Mouse (Mus musculus) forebrain, embryonic 16.5 days (tissue): Measurements from ENCODE around the gene Cela2a. TPM values are rescaled to one million over a fixed set of nuclear protein-coding genes. Genes with fewer than 3 reads are reported as not detected.

Source experiments
- ATAC-seq: fragments of 200-750 bp; cut with Nextera tagmentation; 2 replicates; pipeline ENCODE4 v1.8.0; 2017; ENCODE audit warnings: mild to moderate bottlenecking, moderate library complexity
- H3K27ac ChIP-seq: fragments of 300-500 bp; sonication (generic); 2 replicates; pipeline ENCODE4 v1.5.1; 2014; ENCODE audit warnings: low read length, control low read depth
- H3K27me3 ChIP-seq: fragments of 300-500 bp; sonication (generic); replicated peaks from 2 replicates; pipeline ENCODE4 v1.6.1; 2014; ENCODE audit warnings: low read length; ENCODE audit not compliant: control insufficient read depth, insufficient read depth
- H3K36me3 ChIP-seq: fragments of 300-500 bp; sonication (generic); 2 replicates; pipeline ENCODE4 v1.6.1; 2014; ENCODE audit not compliant: control insufficient read depth, insufficient read depth
- H3K4me1 ChIP-seq: fragments of 300-500 bp; sonication (generic); replicated peaks from 2 replicates; pipeline ENCODE4 v1.6.1; 2014; ENCODE audit warnings: low read length; ENCODE audit not compliant: control insufficient read depth, insufficient read depth
- H3K4me2 ChIP-seq: fragments of 300-500 bp; sonication (generic); 2 replicates; pipeline ENCODE4 v1.6.1; 2014; ENCODE audit warnings: mild to moderate bottlenecking, low read length, control low read depth
- H3K4me3 ChIP-seq: fragments of 300-500 bp; sonication (generic); replicated peaks from 2 replicates; pipeline ENCODE4 v1.5.1; 2014; ENCODE audit warnings: mild to moderate bottlenecking, low read length, control low read depth
- H3K9ac ChIP-seq: fragments of 300-500 bp; sonication (generic); replicated peaks from 2 replicates; pipeline ENCODE4 v1.6.1; 2014; ENCODE audit warnings: low read depth, low read length, control low read depth
- H3K9me3 ChIP-seq: fragments of 300-500 bp; sonication (generic); 2 replicates; pipeline ENCODE4 v1.6.1; 2016; ENCODE audit warnings: low read length; ENCODE audit not compliant: control insufficient read depth
- WGBS: fragments of 180-500 bp; shearing (Covaris S2); extraction: QIAGEN DNeasy Blood & Tissue Kit; methylation state at CpG from one replicate; pipeline ENCODE4 v1.1.7; 2014; 5-methylcytosine and 5-hydroxymethylcytosine counted together
- polyA plus RNA-seq: library from polyadenylated mRNA; unstranded; fragments of >200 nt; fragmentation: Nextera tagmentation; extraction: Ambion mirVana; gene quantifications from 2 replicates; pipeline ENCODE4 v1.2.1, GENCODE M21; 2015

Cela2a gene
- polyA plus RNA-seq, 1 experiment from 2014 or later: not detected

DNA sequence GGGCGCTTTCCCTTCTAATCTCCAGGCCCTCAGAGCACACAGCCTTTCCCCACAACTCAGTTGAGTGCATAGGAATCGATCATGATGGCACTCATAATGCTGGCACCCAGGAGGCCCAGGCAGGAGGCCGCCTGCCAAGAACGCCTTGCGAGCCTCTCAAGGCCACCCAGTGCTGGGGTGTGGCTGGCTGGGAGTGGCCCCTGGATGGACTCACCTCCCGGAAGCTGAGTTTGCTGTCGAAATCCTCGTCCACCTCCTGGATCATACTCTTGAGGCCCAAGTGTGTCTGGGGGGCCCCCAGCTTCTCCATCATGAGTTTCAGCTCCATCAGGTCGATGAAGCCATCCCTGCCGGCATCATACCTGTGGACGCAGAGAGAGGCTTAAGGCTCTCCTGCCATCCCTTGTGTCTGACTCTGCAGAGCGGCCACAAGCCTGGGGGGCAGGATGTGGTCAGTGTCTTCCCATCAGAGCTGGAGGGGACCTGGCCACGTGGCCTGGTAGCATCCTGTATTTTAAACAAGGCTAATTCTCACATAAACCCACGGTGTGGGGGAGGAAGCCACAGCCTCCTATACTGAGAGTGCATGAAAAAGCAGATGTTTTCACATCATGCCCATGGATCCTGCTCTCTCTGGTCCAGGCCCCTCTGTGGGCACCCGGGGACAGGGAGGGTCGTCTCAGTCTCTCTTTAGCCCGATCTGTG lies 35.8 kb upstream of the Cela2a start:
- 91% methylated on average over 17 of the region's 17 CpGs for WGBS
- no peaks in the 10 kb centered on the region for H3K36me3 ChIP-seq
- no peak for ATAC-seq
- no peak overlapping the region for H3K9ac ChIP-seq
- no peak overlapping the region for H3K27ac ChIP-seq
- H3K4me1 ChIP-seq: peaks cover 6% of the 10 kb centered on the region
- H3K4me2 ChIP-seq: no peak overlapping the region
- H3K4me3 ChIP-seq: no peak overlapping the region
- H3K27me3 ChIP-seq: no peaks in the 10 kb centered on the region
- no peaks in the 10 kb centered on the region for H3K9me3 ChIP-seq

DNA sequence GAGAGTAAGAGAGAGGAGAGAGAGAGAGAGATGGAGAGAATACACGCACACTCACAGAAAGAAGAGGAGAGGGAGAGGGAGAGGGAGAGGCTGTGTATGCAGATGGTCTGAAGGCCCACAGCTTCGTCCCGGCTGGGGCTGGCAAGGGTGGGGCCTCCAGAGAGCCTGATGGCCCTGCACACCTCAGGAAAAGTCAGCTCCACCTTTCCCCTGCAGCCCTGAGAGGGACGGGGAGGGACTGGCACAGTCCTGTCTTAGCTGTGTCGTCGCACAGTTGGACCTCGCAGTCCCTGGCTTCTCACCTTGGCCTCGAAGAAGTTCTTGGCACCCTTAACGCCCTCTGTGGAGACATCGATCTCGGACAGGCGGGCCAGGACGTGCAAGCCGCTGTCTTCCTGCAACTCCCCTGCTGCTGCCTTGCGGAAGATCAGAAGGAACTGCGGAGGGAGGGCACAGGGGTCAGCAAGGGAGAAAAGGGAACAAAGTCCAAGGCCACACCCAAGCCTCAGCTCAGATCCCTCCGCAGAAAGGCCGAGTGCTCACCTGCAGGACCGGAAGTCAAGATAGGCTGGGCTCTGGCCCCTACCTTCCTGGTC lies 34.4 kb upstream of the Cela2a start:
- Histone ChIP-seq H3K9me3 (no peaks in the 10 kb centered on the region), H3K4me3 (no peak overlapping the region), H3K4me1 (no peaks in the 10 kb centered on the region; the same call in 1 of the 2 replicates), H3K9ac (no peak overlapping the region), H3K27me3 (no peaks in the 10 kb centered on the region), H3K36me3 (no peaks in the 10 kb centered on the region), H3K27ac (no peak overlapping the region), H3K4me2 (no peak overlapping the region)
- ATAC-seq: no peak
- 79% methylated on average over 19 of the region's 19 CpGs for WGBS

DNA sequence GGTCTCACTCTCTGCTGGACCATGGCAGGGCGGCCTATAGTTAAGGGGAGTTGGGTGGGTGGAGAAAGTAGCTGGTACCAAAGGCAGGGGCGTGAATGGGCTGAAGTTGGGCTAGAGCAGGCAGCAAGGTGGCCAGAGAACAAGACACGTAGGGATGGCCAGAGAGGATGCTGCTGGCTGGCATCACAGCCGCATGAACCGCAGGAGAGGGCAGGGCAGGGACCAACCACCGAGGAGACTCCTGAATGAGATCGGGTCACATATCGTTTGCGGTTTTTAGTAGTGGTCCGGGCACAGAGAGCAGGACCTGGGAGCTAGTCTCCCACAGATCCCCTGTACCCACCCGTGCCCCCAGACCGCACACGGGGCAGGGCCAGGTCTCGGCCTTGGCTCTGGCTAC lies 33.4 kb upstream of the Cela2a start:
- no peak for ATAC-seq
- no peaks in the 10 kb centered on the region for H3K36me3 ChIP-seq
- no peaks in the 10 kb centered on the region for H3K9me3 ChIP-seq
- no peak overlapping the region for H3K9ac ChIP-seq
- H3K27ac ChIP-seq: no peak overlapping the region
- no peaks in the 10 kb centered on the region for H3K27me3 ChIP-seq
- no peak overlapping the region for H3K4me2 ChIP-seq
- no peak overlapping the region for H3K4me3 ChIP-seq
- 93% methylated on average over 14 of the region's 14 CpGs for WGBS
- no peaks in the 10 kb centered on the region; the same call in 1 of the 2 replicates for H3K4me1 ChIP-seq

DNA sequence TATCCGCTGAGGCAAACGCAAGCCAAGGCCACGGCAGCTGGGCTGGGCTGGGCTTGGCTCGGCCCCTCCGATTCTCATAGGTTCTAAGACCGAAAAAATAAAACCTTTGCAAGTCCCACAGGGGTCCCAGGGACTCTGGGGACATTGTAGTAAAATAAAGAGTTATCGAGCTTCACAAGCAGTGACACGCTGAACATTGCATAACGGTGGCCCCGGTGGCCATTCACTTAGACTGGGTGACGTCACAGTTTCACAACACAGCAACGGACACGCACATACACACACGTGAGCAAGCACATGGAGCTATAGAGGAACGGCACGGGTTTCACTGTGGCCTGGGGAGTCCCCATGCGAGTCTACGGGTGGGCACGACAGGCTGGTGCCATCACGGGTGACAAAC lies 32.5 kb upstream of the Cela2a start:
- Histone ChIP-seq H3K27ac (no peak overlapping the region), H3K27me3 (no peaks in the 10 kb centered on the region), H3K4me3 (no peak overlapping the region), H3K4me1 (no peaks in the 10 kb centered on the region; the same call in 1 of the 2 replicates), H3K9ac (no peak overlapping the region), H3K9me3 (no peaks in the 10 kb centered on the region), H3K4me2 (no peak overlapping the region), H3K36me3 (no peaks in the 10 kb centered on the region)
- ATAC-seq: no peak
- 79% methylated on average over 20 of the region's 20 CpGs for WGBS

DNA sequence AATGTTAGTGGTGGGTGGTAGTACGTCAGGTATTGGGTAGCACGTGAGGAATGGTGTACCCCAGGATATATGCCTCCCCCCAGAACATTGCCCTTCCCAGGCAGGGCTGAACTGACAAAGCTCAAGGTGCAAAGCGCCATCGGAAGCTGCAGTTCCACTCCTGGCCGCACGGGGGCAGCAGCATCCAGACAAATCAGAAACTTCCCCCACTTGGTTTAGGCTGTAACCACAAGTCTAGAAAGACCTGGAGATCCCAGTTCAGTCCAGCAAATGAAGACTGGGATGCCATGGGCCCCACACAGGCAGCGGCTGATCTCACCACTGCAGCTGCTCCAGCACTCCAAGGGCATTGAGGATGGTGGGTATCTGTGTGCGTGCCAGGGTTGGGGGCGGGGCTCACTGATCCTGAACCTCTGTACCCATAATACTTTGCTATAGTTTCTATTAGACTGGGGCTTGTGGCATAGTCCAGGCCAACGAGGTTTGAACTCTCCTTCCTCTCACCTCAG lies 31.5 kb upstream of the Cela2a start:
- H3K4me3 ChIP-seq: no peak overlapping the region
- no peaks in the 10 kb centered on the region for H3K36me3 ChIP-seq
- no peaks in the 10 kb centered on the region for H3K27me3 ChIP-seq
- no peak overlapping the region for H3K27ac ChIP-seq
- H3K4me1 ChIP-seq: no peaks in the 10 kb centered on the region; the same call in 1 of the 2 replicates
- no peaks in the 10 kb centered on the region for H3K9me3 ChIP-seq
- 13% methylated on average over 10 of the region's 10 CpGs for WGBS
- peak; percentile 76 for ATAC-seq
- no peak overlapping the region for H3K9ac ChIP-seq
- H3K4me2 ChIP-seq: no peak overlapping the region

DNA sequence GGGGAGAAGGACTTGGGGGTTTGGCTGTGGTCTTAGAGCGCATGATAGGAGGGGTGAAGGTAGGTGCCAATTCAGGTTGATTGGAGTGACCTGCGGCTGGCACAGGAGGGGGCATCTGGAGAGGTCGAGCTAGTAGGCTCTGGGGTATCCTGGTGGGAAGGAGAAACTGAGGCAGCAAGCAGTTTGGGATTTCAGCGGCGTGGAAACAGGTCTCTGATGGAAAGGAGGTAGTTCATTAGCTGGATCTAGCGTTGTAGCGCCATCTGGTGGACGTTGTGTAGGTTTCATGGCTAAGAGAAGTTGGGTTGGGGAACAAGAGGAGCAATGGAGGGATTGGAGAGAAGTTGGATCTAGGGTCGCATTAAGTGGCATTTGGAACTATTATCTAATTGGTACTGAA lies 27.5 kb upstream of the Cela2a start:
- H3K4me2 ChIP-seq: no peak overlapping the region
- H3K4me1 ChIP-seq: no peaks in the 10 kb centered on the region; the same call in 1 of the 2 replicates
- no peak for ATAC-seq
- no peak overlapping the region for H3K27ac ChIP-seq
- no peaks in the 10 kb centered on the region for H3K27me3 ChIP-seq
- 67% methylated on average over 9 of the region's 9 CpGs for WGBS
- H3K36me3 ChIP-seq: no peaks in the 10 kb centered on the region
- H3K4me3 ChIP-seq: no peak overlapping the region
- no peaks in the 10 kb centered on the region for H3K9me3 ChIP-seq
- no peak overlapping the region for H3K9ac ChIP-seq

DNA sequence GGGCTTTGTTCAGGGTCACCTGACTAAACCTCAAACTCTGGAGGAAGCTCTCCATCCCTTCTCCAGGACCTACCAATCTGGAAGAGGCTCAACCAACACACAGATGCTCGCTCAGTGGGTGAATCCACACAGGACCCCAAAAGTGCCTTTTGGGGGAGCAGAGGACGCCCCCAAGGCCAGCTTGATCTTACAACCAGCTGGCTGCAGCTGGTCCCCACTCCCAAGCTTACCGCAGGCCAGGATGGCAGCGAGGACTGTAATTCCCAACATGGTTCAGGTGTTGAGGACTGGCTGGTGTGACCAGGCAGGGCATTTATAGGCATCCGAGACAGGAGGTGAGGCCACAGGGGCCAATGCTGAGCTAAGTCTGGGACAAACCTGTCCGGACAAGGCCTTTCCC lies 20.0 kb upstream of the Cela2a start, which contains the start of gene Ctrc:
Ctrc (minus strand) TSS at position 361 of the 400 bp plus-strand sequence.
- Histone ChIP-seq H3K4me3 (no peak within 1 kb of the TSS), H3K4me2 (no peak within 1 kb of the TSS), H3K27ac (no peak within 1 kb of the TSS), H3K27me3 (no peaks in the 10 kb centered on the region), H3K4me1 (no peaks in the 10 kb centered on the region), H3K36me3 (no peaks in the 10 kb centered on the region), H3K9ac (no peak within 1 kb of the TSS), H3K9me3 (no peaks in the 10 kb centered on the region)
- WGBS: 90% methylated on average over 6 of the region's 6 CpGs
- ATAC-seq: no peak

DNA sequence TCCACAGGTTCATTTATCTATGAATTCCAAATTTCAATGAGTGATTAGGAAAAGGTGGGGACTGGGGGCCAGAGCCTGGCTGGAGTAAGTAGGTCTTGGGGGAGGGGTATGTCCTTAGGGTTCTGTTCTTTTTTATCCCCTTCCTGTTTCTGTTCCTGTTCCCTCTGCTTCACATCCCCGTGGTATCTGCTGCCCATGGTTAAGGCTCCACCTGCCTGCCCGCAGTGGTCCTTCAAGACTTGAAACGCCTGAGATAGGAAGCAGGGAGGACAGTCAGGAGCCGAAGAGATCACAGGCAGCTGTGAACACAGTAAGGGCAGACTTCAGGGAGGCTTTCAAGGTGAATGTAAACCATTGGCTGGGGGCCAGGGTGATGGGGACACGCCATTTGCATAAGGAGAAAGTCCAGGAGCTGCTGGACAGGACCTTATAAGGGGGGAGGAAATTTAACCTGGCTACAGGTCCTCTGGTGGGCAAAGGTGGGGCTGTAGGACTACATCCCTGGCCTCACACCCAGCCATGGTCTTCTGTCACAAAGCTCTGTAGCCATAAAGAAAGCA lies 8.7 kb upstream of the Cela2a start:
- Histone ChIP-seq H3K27me3 (no peaks in the 10 kb centered on the region), H3K9ac (no peak overlapping the region), H3K4me1 (no peaks in the 10 kb centered on the region), H3K4me2 (no peak overlapping the region), H3K27ac (no peak overlapping the region), H3K4me3 (no peak overlapping the region), H3K36me3 (no peaks in the 10 kb centered on the region), H3K9me3 (no peaks in the 10 kb centered on the region)
- no peak for ATAC-seq
- WGBS: 76% methylated on average over 5 of the region's 5 CpGs

DNA sequence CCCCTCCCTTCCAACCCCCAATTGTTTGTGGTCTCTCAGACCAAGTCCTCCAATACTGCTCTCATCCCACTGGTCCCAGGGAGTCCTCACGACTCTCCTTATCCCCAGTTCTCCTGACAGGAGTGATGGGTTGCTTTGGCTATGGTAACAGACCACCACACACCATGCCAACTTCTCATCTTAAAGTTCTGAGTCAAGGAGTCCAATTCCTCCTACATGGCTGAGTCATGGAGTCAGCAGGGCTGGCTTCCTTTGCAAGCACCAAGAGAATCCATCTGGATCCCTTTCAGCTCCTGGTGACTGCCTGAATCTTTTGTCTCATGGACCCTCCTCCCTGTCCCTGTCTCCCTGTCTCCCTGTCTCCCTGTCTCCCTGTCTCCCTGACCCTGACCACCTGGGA lies 8.0 kb upstream of the Cela2a start:
- Histone ChIP-seq H3K27me3 (no peaks in the 10 kb centered on the region), H3K4me3 (no peak overlapping the region), H3K9me3 (no peaks in the 10 kb centered on the region), H3K4me1 (no peaks in the 10 kb centered on the region), H3K36me3 (no peaks in the 10 kb centered on the region), H3K9ac (no peak overlapping the region), H3K4me2 (no peak overlapping the region), H3K27ac (no peak overlapping the region)
- WGBS: 58% methylated on average over 1 of the region's 1 CpGs
- no peak for ATAC-seq
